ENCODE assay signal across 20 mouse cellular contexts in genomic region chr13:49549616-49550015, GRCm38 (mm10). TPM values are rescaled to one million over a fixed set of nuclear protein-coding genes. Genes with fewer than 3 reads are reported as not detected.
"Had no signal": no experiment of that assay in that cellular context is flagged by ENCODE, and none has a peak within 500 bp of the region (broad histone marks: within the 10 kb centered on the region; RNA-seq: fewer than 3 reads in every experiment).

No protein-coding gene starts in this region.

- H3K4me1 ChIP-seq: midbrain, embryonic 12.5 days; midbrain, embryonic 15.5 days; neural tube, embryonic 13.5 days had no signal

- DNase-seq: kidney, adult 8-10 months; kidney, postnatal 10 days; kidney, postnatal 36 days; left cerebral cortex, postnatal 4 days; liver, postnatal 0 days; lung, embryonic 14.5 days; retina, postnatal 1 day; thymus, postnatal 36 days had no signal

- H3K27ac ChIP-seq: kidney, embryonic 15.5 days; limb, embryonic 12.5 days; limb, embryonic 15.5 days; liver, embryonic 14.5 days; macrophage; midbrain, embryonic 12.5 days; midbrain, embryonic 15.5 days; neural tube, embryonic 13.5 days had no signal

- H3K4me3 ChIP-seq: kidney, embryonic 15.5 days; limb, embryonic 12.5 days; limb, embryonic 15.5 days; midbrain, embryonic 12.5 days; midbrain, embryonic 15.5 days; neural tube, embryonic 13.5 days had no signal

RNA-seq across cellular contexts. Expression of gene Aspn, which starts 5.4 kb away (rescaled TPM):
- total RNA-seq: megakaryocyte, adult 5-6 weeks; neutrophil, adult 5-6 weeks had no signal
- polyA plus RNA-seq: macrophage had no signal

RNA-seq across cellular contexts. Expression of gene Omd, which starts 32.6 kb away (rescaled TPM):
- total RNA-seq: megakaryocyte, adult 5-6 weeks; neutrophil, adult 5-6 weeks had no signal
- polyA plus RNA-seq: macrophage; small intestine, adult 2 months had no signal

RNA-seq across cellular contexts. Expression of gene Ecm2, which starts 45.0 kb away (rescaled TPM):
- total RNA-seq: neutrophil, adult 5-6 weeks had no signal
- polyA plus RNA-seq: macrophage had no signal

RNA-seq across cellular contexts. Expression of gene Tes3-ps, which starts 56.5 kb away (rescaled TPM):
- polyA plus RNA-seq: small intestine, adult 2 months; spleen, adult 2 months had no signal

RNA-seq across cellular contexts. Expression of gene Ogn, which starts 58.2 kb away (rescaled TPM):
- total RNA-seq: neutrophil, adult 5-6 weeks had no signal
- polyA plus RNA-seq: macrophage had no signal
